Mouse (Mus musculus): ENCODE data around the gene Itpr2.

The Itpr2 gene

DNA sequence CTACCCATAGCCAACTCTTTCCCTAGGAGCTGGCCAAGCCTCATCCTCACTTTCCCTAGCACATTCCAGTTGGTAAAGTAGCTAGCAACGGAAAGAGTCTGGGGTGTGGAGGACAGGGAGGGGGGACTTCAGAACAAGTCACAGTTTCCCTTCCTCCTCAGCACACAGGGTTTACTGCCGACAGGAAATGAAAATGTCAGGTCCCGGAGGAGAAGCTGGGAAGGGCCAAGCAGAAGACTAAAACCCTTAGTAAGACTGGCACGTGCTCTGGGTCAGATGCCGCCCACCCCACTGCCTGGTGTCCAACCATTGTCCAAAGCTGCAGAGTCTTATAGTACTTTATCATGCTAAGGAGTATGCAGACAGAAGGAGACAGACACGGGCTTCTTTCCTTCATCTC lies 293.0 kb downstream of the Itpr2 start:
- DNase-seq: no peak

DNA sequence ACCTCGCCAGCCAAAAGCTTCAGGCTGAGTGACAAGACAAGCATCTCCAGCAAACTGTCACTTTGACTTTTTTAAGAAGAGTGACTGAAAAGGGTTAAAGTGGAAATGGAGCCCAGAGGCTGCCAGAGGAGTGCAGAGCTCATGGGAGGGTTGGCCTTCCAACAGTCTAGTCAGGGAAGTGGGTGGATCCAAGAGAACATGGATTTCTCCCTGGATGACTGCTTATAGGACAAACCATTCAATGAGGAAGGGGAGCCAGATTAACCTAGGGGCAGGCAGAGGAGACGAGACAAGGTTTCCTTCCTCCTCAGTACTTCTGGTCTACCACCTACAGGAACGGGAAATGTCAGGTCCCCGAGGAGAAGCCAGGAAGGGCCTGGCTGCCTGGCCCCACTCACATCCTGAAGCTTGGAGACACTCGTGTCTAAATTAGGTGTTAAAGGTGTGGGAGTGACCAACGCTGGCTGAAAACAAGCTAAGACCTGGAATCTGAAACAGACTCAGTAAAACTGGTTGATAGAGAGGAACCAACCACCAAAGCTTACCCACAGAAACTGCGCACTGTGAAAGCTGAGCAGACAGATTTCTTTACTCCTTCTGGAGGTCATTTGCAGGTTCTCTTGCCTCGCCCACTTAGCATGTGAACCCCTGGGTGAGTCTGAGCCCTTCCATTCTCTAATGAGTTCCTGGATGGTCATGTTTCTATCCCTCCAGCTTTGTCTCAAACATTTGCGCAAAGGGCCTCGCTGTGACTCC lies 294.6 kb downstream of the Itpr2 start:
- DNase-seq: no peak

DNA sequence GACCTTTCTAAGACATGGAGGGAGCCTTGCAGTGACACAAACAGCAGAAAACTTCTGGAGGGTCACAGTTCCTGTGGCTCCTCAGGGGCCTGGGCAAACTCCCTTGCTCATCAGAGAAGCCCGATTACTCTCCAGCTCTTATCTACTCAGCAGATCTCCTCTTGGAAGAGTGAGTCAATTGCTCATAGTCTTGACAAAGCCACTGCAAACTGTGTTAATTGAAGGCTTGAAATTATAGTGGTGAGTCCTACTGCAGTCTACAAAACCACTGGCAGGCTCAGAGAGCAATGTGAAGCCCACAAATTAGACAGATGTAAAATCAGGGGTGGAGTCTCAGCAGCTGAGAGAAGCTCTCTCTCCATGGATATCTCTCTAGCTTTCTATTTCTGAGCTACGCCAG lies 296.9 kb downstream of the Itpr2 start:
- no peak for DNase-seq

DNA sequence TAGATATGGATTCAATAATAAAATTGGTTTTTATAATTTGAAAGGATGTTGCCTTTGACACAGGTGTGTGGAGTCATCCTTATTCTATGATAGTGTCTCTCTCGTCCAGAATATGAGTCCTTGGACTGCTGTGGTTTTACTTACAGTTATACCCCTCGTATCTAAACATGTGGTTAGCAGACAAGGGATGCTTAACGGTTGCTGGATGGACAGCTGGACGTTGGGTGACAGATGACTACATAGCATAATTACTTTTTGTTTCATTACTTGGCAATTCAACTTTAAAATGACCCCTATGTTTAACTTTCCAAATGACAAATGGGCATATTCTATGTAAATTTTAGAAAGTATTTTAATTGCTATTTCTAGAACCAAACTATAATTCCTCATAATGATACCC lies 297.6 kb downstream of the Itpr2 start:
- DNase-seq: no peak

DNA sequence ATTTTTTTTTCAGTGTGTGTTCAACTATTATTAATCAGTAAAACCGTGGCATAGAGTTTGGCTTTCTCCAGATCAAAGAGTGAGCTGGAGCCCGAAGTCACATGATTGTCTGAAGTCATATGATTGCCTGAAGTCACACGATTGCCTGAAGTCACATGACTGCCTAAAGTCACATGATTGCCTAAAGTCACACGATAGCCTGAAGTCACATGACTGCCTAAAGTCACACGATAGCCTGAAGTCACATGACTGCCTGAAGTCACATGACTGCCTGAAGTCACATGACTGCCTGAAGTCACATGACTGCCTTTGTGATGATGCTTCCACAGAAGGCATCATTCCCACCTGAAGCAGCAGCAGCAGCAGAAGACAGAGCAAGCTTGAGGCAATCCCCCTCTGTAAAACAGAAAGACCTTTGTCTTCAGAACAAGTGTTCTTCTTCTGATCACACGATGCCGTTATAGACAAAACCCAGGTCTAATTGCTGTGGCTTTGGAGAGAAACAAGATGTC lies 304.1 kb downstream of the Itpr2 start:
- no peak for DNase-seq

DNA sequence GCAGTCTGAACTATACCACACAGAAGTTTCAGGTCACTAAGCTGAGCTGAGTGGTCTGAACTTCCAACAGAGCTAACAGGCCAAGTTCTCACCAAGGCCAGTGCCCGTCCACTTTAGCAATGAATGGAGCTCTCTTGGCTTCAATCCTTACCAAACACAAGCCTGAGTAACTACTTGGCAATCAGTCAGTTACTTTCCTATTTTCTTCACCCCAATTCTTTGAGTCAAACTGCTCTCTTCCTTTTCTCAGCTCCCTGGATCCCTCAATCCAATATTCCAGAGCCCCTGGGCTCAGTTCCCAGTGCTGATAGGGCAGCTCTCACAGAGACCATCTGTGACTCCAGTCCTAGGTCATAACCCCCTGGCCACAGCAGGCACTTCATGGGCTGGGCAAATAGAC lies 305.3 kb downstream of the Itpr2 start:
- no peak for DNase-seq

DNA sequence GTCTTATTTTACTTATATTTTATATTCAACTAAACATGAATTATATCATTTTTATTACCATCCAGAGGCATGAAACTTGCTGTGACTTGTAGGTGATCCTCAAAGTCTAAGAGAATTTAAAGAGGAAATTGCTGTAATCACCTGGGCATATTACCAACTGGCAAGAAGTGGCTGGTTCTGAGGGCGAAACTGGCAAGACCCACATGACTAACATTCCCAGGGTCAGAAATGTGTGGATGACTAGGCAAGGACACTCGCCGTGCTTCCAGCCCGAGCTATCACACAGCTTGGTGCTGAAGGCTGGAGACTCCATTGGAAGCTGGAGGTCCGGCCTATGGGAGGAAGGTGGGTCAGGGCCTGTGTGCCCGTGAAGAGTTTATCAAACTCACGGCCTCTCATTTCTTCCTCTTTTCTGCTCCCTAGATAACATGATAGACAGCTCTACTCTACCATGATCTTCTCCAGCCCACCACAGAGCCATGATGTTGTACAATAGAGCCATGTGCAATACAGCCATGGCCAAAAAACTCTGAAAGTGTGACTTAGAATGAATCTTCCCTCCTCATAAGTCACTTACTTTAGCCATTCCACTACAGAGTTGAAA lies 306.1 kb downstream of the Itpr2 start:
- DNase-seq: no peak

DNA sequence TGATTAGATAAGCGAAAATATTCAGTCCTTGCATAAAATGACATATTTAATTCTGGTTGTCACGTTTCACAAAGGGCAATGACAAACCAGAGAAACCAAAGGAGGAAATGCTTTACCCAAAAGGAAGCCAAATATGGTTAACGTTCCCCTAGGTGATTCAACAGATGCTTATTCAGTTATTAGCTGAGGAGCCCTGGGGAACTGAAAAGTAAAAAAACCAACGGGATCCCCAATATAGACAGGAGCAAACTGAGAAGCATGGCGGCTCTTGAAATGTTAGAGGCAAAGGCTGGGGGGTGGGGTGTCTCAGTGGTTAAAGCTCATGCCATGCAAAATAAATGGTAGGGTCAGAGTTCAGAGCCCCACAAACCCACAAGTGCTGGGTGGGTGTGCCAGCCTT lies 310.1 kb downstream of the Itpr2 start:
- no peak for DNase-seq

DNA sequence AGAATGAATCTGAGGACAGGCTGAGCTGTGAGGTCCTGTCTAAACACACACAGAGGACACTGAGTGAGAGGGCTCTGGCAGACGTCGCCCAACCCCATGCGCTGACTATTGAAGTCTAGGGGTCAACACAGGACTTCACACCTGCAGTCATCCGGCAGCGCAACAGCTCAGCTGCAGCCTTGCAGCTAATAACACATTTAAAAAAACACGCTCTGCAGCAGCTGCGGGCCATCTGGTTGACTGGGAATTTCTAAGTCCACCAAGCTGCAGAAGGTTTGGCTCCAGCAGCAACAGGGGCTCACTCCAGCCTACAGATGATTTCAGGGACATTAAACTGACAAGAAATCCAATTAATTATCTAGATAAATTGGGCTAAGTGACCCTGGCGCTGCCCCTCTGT lies 312.0 kb downstream of the Itpr2 start:
- DNase-seq: no peak

DNA sequence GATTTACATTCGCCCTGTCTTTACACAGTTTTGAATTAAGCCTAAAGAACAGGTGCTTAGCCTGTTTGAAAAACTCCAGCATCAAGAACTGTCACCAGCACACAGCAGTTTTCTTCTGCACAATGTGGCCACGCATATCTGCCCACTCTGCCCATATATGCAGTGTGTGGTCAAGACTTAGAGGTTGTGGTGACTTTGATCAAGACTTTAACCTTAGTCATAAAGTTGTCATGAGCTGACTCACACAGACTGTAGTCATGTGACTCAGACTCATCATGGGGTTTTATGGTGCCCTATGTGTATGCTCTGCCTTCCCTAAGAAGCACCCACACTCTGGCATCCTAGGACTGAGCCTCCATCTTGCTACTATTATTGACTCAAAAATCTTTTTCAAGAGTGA lies 316.5 kb downstream of the Itpr2 start:
- no peak for DNase-seq

DNA sequence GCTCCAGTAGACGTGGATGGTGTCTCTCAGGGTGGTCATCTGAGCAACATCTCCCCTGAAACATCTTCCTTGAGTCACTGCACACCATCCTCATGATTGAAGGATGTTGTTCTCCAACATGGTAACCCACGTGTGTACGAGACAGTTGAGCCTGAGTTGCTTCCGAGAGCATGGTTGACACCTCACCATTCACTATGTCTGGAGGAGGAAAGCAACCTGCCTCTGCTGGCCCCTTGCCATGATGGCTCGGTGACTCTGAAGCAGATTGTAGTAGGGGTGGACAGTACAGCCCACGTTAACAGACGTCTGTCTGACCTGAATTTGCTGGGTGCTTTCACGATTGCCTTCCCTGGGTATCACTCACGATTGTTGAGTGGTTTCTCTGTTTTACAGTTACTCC lies 317.3 kb downstream of the Itpr2 start:
- DNase-seq: peak; percentile 8

DNA sequence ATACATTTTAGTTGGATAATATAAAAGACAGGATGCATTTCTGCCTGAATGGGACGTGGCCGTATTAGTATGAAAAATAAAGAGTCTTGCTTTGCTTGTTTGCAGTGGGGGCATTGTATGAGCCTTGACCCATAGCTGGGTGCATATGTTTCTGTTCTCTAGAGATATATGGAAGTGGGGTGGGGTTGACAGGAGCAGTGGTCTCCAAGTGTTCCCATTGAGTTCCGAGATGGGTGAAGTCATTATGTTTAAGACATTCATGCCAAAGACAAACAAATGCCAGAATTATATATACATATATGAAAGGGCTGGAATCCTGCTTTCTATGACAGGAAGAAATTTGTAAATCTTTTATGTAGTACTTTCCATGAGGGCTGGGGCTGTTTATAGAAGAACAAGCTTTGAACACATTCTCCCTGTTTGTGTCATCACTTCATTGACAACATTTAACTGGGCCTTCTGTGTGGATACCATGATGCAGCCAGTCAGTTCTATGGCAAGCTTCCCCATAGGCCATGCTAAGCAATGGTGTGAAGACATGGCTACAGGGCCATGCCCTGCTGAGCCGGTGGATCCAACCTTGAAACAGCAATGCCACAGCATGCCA lies 327.3 kb downstream of the Itpr2 start:
- no peak for DNase-seq

DNA sequence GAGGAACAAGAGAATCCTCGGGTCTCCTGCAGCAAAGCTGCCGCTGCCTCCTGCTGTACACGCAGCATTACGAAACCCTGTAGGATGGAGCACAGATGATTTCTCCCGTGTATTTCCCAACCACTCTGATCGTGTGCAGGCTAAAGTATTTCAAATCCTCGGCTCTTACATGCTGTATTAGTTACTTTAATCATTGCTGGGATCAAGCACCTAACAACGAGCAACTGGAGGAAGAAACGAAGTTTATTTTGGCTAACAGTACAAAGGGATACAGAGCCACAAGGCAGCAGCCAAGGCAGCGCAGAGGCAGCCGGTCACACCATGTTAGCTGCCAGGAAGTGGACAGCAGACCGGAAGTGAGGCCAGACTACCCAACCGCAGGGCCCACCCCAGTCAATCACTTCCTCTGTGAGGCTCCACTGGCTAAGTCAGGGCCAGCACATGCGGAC lies 331.4 kb downstream of the Itpr2 start:
- no peak for DNase-seq

DNA sequence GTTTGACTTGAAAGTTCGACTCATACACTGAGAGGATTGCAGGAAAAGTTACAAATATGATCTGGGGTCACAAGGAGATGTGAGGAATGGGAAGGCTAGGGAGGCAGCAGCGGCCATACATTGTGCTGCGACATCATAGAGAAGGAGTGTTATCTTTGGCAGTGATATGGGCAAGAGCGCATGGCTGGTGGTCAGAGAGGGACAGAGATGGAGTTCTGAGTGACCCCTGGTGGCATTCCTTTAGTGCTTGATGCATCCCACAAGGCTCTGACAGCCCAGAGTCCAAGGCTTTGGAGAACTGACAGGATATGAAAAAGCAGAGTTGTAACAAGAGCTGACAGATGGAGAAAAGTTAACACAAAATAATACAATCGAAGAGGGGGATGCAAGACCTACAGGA lies 334.8 kb downstream of the Itpr2 start:
- no peak for DNase-seq

DNA sequence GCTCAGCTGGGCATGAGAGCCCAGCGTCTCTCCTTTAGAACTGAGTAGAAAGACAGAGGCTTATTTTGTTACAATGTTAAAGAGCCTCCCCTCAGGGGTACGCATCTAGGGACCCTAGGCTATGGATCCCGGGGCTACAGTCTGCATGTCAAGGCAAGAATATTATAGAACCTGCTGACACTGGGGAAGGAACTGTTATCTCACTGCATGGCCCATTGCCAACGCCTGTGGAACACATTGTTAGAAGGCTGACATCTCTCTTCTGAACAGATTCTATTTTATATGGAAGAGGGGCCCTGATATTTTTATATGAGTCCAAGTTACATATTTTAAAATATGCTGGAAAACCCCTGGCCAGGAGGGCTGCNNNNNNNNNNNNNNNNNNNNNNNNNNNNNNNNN lies 342.4 kb downstream of the Itpr2 start:
- no peak for DNase-seq

DNA sequence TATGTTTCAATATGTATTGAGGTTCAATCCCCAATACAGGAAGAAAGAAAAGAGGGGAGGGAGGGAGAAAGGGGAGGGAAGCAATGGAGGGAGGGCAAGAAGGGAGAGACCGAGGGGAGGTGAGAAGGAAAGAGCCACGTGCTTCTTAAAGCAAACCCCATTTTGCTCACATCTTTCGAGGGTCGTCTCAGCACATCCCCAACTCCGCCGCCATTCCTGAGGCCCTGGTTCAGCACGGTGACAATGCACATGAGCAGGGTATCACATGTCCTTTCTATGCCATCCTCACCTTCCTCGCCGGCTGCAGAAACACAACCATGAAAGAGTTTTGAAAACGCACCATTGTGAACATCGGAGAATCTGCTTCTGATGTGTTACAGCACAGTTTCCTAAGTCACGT lies 343.3 kb downstream of the Itpr2 start:
- no peak for DNase-seq

DNA sequence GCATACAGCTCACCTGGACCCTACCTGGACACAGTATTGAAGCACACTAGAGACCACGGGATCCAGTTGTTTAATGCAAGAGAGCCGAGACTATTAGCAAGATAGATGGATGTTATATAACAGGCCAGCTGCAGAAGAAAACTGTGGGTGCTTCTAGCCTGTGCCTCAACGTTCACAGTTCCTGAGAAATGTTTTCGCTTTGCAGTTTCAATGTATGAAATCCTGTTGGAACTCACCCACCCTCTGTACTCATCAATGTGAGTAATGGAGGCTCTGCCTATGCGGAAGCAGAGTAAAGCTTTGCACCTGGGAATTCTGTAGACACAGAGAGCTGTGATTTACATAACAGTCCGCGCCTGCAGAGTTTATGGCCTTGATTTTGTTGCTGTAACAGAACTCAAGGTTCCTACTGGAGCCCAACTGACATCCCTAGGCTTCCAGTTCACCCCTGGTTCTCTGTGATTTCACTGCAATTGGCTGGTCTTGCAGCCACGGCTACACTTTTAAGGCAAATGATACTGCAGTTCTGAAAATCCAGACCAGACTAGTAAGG lies 344.0 kb downstream of the Itpr2 start:
- DNase-seq: no peak

DNA sequence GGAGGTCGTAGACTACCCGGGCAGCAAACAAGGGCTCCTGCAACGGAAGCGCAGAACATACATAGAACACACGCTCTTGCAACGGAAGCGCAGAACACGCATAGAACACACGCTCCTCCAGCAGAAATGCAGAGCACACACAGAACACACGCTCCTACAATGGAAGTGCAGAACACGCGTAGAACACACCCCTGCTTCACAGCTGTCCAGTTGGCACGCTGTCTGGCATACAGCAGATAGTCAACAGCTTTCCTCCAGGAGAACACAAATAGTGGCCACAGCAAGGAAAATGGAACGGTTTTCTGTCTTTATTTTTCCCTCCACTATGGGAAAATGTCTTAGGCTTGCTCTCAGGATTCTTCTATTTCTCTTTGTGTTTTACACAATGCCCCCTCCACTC lies 344.9 kb downstream of the Itpr2 start:
- DNase-seq: no peak

DNA sequence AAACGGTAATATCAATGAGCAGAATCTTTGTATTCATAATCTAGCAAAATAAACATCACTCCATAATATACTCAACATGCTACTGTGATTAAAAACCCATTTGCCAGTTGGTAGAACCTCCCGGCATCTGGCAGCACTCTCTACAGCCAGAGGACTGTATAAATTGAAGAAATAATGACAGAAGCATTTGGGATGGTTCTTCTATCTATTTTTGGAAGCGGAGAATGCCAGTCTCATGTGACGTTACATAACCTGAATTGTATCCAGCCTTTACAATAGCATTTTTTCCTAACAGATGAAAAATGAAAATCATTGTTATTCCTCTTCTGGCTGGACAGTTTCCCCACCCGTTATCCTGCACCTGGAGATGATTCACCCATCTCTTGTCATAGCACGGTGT lies 345.5 kb downstream of the Itpr2 start:
- no peak for DNase-seq

DNA sequence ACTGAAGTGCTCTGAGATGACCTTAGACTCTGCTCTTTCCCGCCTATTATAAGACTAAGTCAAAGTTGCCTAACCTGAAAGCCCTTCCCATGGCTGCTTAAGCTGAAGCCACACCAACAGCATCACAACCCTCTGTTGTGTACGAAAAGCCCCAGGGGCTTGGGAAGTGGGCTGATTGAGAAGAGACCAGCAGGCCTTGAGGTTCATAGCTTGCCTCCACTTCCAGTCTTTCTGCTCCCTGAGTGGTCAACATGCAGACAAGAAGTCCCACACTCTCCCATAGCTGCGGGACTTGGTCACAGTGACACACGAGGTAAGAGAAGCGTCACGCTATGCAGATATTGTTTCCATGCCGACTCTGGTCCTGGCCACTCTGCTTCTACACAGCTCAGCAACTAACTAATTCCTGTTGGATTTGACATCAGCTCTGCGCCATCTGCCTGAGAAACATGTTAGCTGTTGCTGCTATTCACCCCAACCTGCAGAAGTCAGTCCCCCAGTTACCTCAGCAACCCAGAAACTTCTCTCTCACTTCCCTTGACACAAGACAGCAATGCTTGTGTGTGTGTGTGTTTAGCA lies 346.8 kb downstream of the Itpr2 start:
- no peak for DNase-seq

DNA sequence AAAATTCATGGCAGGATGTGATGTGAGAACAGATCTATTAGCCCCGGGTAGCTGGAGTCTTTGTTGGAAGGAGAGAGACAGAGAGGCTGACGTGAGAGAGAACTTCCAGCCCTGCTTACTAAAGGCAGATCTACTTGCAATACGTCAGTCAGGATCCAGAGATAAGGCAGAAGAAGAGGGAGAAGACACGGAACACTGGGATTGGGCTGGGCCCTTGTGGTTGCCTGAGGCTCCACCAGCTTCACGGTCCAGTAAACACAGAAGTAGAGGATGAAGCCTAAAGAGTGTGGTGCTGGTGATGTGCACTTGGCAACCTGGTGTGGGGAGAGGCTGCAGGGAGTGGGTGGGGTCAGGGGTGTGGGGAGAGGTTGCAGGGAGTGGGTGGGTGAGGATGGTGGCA lies 349.2 kb downstream of the Itpr2 start:
- no peak for DNase-seq

DNA sequence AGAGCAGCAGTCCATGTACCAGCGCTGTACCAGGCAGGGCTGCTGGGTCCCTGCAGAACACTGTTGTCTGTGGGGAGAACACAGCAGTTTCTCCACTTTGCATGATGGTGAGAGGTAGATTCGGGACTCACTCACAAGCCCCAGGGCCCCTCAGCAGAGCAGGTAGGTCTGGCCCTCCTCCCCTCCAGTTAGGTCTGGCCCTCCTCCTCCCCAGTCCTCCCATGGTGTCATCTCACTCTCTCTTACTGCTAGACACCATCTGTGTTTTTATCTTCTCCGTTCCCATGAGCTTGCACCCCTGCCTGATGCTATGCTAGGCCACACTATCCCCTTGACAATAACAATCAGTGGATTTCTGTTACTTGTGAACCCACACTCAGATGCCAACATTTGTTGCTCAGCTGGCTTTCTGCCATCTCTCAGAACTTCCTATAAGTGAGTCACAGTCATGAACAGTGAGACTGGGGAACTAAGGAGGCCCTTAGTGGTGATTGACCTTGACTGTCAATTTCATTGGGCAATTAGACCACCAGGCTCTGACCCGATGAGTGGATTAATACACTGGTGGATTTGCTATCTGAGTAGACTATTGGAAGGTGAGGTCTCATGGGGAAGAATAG lies 360.9 kb downstream of the Itpr2 start:
- DNase-seq: no peak

DNA sequence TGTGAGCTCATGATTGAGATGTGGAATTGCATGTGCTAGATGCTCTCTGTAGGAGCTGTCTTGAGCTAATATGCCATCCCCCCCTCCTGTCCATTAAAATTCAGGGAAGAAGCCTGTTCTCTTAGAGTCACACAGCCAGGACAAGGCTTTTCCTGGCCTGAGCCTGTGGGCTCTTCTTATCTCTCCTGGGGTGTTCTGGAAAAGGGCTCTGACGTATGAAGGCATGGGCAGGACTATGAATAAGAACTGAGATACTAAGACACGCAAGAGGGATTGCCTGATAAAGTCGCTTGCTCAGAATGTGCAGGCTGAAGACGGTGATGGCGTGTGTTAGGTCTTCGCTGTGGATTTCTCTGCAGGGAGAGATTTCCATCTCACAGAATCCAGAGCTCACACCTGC lies 361.9 kb downstream of the Itpr2 start:
- no peak for DNase-seq

Data from cerebellum, adult 11 months (tissue).